8 mouse cellular contexts compared by ENCODE assay signal in genomic region chr5:118214418-118215154, GRCm38 (mm10). TPM values are rescaled to one million over a fixed set of nuclear protein-coding genes. Genes with fewer than 3 reads are reported as not detected.
A peak's percentile ranks its signal among the peaks of the same experiment; 100 is the strongest.
DNase-seq lines count a peak whose midpoint lies in the region; ATAC-seq and TF ChIP-seq lines count a peak whose summit lies in the region.

No protein-coding gene starts in this region.

- no peaks in the 10 kb centered on the region for H3K27me3 ChIP-seq in CH12.LX (replicated peaks)
- no peaks in the 10 kb centered on the region for H3K27me3 ChIP-seq in forebrain, embryonic 11.5 days (ENCODE audit: control insufficient read depth, insufficient read depth, low read length)
- H3K27me3 ChIP-seq in heart, embryonic 15.5 days = no peaks in the 10 kb centered on the region
- peaks cover 32% of the 10 kb centered on the region for H3K27me3 ChIP-seq in liver, embryonic 12.5 days (replicated peaks)
- no peaks in the 10 kb centered on the region for H3K27me3 ChIP-seq in neural tube, embryonic 15.5 days (replicated peaks)

- H3K79me2 ChIP-seq in CH12.LX (replicated peaks; ENCODE audit: control insufficient read depth, extremely low read depth, insufficient read depth, poor library complexity, severe bottlenecking) = no peaks in the 10 kb centered on the region

- peaks cover 0 to 26% of the 10 kb centered on the region in 2 experiments for H3K36me3 ChIP-seq in CH12.LX (replicated peaks in 1 of 2; ENCODE audit: control insufficient read depth in 1 of 2, insufficient read depth in 1 of 2, low read length in 1 of 2)
- no peaks in the 10 kb centered on the region; the same call in 1 of the 2 replicates for H3K36me3 ChIP-seq in forebrain, embryonic 11.5 days (ENCODE audit: control insufficient read depth, insufficient read depth, low read length)
- H3K36me3 ChIP-seq in heart, embryonic 15.5 days = no peaks in the 10 kb centered on the region
- no peaks in the 10 kb centered on the region for H3K36me3 ChIP-seq in liver, embryonic 12.5 days
- peaks cover 22% of the 10 kb centered on the region; the same call in 1 of the 2 replicates for H3K36me3 ChIP-seq in neural tube, embryonic 15.5 days

- ATAC-seq in forebrain, embryonic 11.5 days (replicated peaks; ENCODE audit: low FRiP score) = peak; percentile 87
- ATAC-seq in heart, embryonic 15.5 days (replicated peaks; ENCODE audit: insufficient number of reproducible peaks, insufficient read depth, low FRiP score, low read depth) = peak; percentile 71
- ATAC-seq in liver, embryonic 12.5 days = no peak
- ATAC-seq in neural tube, embryonic 15.5 days (ENCODE audit: low FRiP score) = peak; percentile 76

- peak overlapping the region in 2 of 3 experiments; percentile 7 to 20 for H3K4me3 ChIP-seq in CH12.LX (replicated peaks in 1 of 3; ENCODE audit: low read depth in 2 of 3, low read length in 2 of 3, poor library complexity in 1 of 3)
- peak overlapping the region; percentile 30 for H3K4me3 ChIP-seq in forebrain, embryonic 11.5 days (ENCODE audit: low read depth, low read length)
- H3K4me3 ChIP-seq in heart, embryonic 15.5 days = peak overlapping the region; percentile 43
- peak overlapping the region; percentile 19; the same call in 1 of the 2 replicates for H3K4me3 ChIP-seq in liver, embryonic 12.5 days
- peak overlapping the region; percentile 32 for H3K4me3 ChIP-seq in neural tube, embryonic 15.5 days (replicated peaks)

- TF ChIP-seq CTCF in CH12.LX (conservative IDR thresholded peaks at IDR 0.05 in 1 of 2, IDR thresholded peaks at IDR 0.05 in 1 of 2; ENCODE audit: low read depth in 2 of 2, low read length in 2 of 2) = no peak

- 5% methylated on average over 24 of the region's 24 CpGs for WGBS in forebrain, embryonic 11.5 days
- WGBS in heart, embryonic 15.5 days = 6% methylated on average over 24 of the region's 24 CpGs
- 13% methylated on average over 24 of the region's 24 CpGs for WGBS in liver, embryonic 12.5 days (ENCODE audit: insufficient replicate concordance)
- WGBS in neural tube, embryonic 15.5 days = 5% methylated on average over 24 of the region's 24 CpGs

- peak overlapping the region; percentile 54 for H3K4me2 ChIP-seq in CH12.LX (ENCODE audit: insufficient read depth, low read depth, poor library complexity, severe bottlenecking)
- H3K4me2 ChIP-seq in forebrain, embryonic 11.5 days (ENCODE audit: low read depth, low read length, severe bottlenecking) = peak overlapping the region; percentile 69
- peak overlapping the region; percentile 66 for H3K4me2 ChIP-seq in heart, embryonic 15.5 days
- peak overlapping the region; percentile 51 for H3K4me2 ChIP-seq in liver, embryonic 12.5 days
- H3K4me2 ChIP-seq in neural tube, embryonic 15.5 days = peak overlapping the region; percentile 70

- no peak overlapping the region; the same call in 1 of the 2 replicates for H3K9ac ChIP-seq in CH12.LX (ENCODE audit: insufficient read depth, low read depth)
- peak overlapping the region; percentile 55 for H3K9ac ChIP-seq in forebrain, embryonic 11.5 days (ENCODE audit: low read length)
- 0 out of 2 replicates have a peak overlapping the region, but pooled peaks have one; percentile 10 for H3K9ac ChIP-seq in heart, embryonic 15.5 days
- H3K9ac ChIP-seq in liver, embryonic 12.5 days = no peak overlapping the region
- peak overlapping the region; percentile 44 for H3K9ac ChIP-seq in neural tube, embryonic 15.5 days (replicated peaks)

- TF ChIP-seq EP300 in CH12.LX (IDR thresholded peaks at IDR 0.05; ENCODE audit: low read length) = no peak

- DNase-seq in CH12.LX (ENCODE audit: extremely low read depth) = peak; percentile 4
- DNase-seq in c-Kit-positive CD71-negative TER-119-negative erythroid progenitor cells, embryonic 14.5 days (ENCODE audit: low read depth) = peak; percentile 17
- DNase-seq in forebrain, embryonic 11.5 days (ENCODE audit: low spot score) = peak; percentile 90
- DNase-seq in kidney, postnatal 10 days = peak; percentile 74
- DNase-seq in urinary bladder, postnatal 4 days (ENCODE audit: low spot score in 2 of 2) = peak; percentile 48 to 76

- dilution Hi-C loops in CH12.LX (cut with MboI; ENCODE audit: extremely low pct_ligation_motif_present, extremely low pct_unique_long_range_greater_than_20kb, low sequenced_read_pairs) = no loop called here

- TF ChIP-seq POLR2A in CH12.LX (IDR thresholded peaks at IDR 0.05; ENCODE audit: low read depth, low read length) = no peak

- H3K27ac ChIP-seq in CH12.LX (ENCODE audit: insufficient read depth, low read depth) = no peak overlapping the region
- no peak overlapping the region for H3K27ac ChIP-seq in forebrain, embryonic 11.5 days (ENCODE audit: low read depth, low read length)
- no peak overlapping the region for H3K27ac ChIP-seq in heart, embryonic 15.5 days
- no peak overlapping the region for H3K27ac ChIP-seq in liver, embryonic 12.5 days
- peak overlapping the region; percentile 70 for H3K27ac ChIP-seq in neural tube, embryonic 15.5 days (replicated peaks)

- no peak for TF ChIP-seq RAD21 in CH12.LX (IDR thresholded peaks at IDR 0.05; ENCODE audit: low read depth, low read length)

- no peaks in the 10 kb centered on the region for H3K9me3 ChIP-seq in CH12.LX (replicated peaks; ENCODE audit: low read length)
- H3K9me3 ChIP-seq in forebrain, embryonic 11.5 days (ENCODE audit: control insufficient read depth, low read length) = no peaks in the 10 kb centered on the region
- no peaks in the 10 kb centered on the region for H3K9me3 ChIP-seq in heart, embryonic 15.5 days (replicated peaks)
- H3K9me3 ChIP-seq in liver, embryonic 12.5 days (replicated peaks) = no peaks in the 10 kb centered on the region
- H3K9me3 ChIP-seq in neural tube, embryonic 15.5 days (replicated peaks) = no peaks in the 10 kb centered on the region

- in situ Hi-C loops in CH12.LX (cut with MboI; ENCODE audit: low pct_ligation_motif_present, low pct_unique_long_range_greater_than_20kb, low sequenced_read_pairs) = no loop called here

- H3K4me1 ChIP-seq in CH12.LX (ENCODE audit: control insufficient read depth in 1 of 2, insufficient read depth in 2 of 2) = peaks cover 0 to 5% of the 10 kb centered on the region in 2 experiments; a peak in 1 of 4 replicates
- H3K4me1 ChIP-seq in forebrain, embryonic 11.5 days (replicated peaks; ENCODE audit: control insufficient read depth, insufficient read depth, low read length) = peaks cover 7% of the 10 kb centered on the region; the same call in 1 of the 2 replicates
- peaks cover 15% of the 10 kb centered on the region for H3K4me1 ChIP-seq in heart, embryonic 15.5 days (replicated peaks)
- H3K4me1 ChIP-seq in liver, embryonic 12.5 days = peaks cover 7% of the 10 kb centered on the region; the same call in 1 of the 2 replicates
- peaks cover 27% of the 10 kb centered on the region for H3K4me1 ChIP-seq in neural tube, embryonic 15.5 days

TF ChIP-seq in CH12.LX, 34 proteins besides CTCF, POLR2A, EP300 and RAD21 (continues in another document):
- TF ChIP-seq JUN (IDR thresholded peaks at IDR 0.05; ENCODE audit: insufficient read depth, low read depth, low read length) (peak; percentile 39; the same call in 1 of the 2 replicates), IRF4 (IDR thresholded peaks at IDR 0.05; ENCODE audit: low read depth, low read length) (0 out of 2 replicates have a peak, but pooled peaks have one; percentile 30), HCFC1 (IDR thresholded peaks at IDR 0.05; ENCODE audit: low read depth, low read length) (peak; percentile 55), USF2 (conservative IDR thresholded peaks at IDR 0.05; ENCODE audit: low read depth, low read length) (no peak), USF1 (IDR thresholded peaks at IDR 0.05; ENCODE audit: low read depth, low read length) (no peak), KAT2A (IDR thresholded peaks at IDR 0.05; ENCODE audit: insufficient replicate concordance, low read length) (no peak), MYC (IDR thresholded peaks at IDR 0.05; ENCODE audit: low read depth, low read length) (no peak)

RNA-seq across cellular contexts. Expression of gene Rnft2, which starts 30.3 kb away (rescaled TPM):
- total RNA-seq in CH12.LX (2012; rRNA removed) = 2.6 and 3.4 TPM in 2 replicates
- total RNA-seq in CH12.LX (2014; rRNA removed) = 0.74 and 1.6 TPM in 2 replicates
- 4.2 and 5.1 TPM in 2 replicates for polyA plus RNA-seq in CH12.LX (2012; ENCODE audit: insufficient read length, low read depth)
- 6.2 and 7.8 TPM in 2 replicates for polyA plus RNA-seq in forebrain, embryonic 11.5 days (2014; fragmentation: Nextera tagmentation; extraction: Ambion mirVana)
- 0.97 and 1.6 TPM in 2 replicates for polyA plus RNA-seq in heart, embryonic 15.5 days (2015; fragmentation: Nextera tagmentation; extraction: Ambion mirVana)
- 0.52 and 0.54 TPM in 2 replicates for polyA plus RNA-seq in liver, embryonic 12.5 days (2016; fragmentation: Nextera tagmentation; extraction: Ambion mirVana)
- polyA plus RNA-seq in neural tube, embryonic 15.5 days (2015; fragmentation: Nextera tagmentation; extraction: Ambion mirVana) = 7.2 and 12.7 TPM in 2 replicates

RNA-seq across cellular contexts. Expression of gene 2410131K14Rik, which starts 30.4 kb away (rescaled TPM):
- total RNA-seq in CH12.LX (2012; rRNA removed) (9.7 and 9.8 TPM in 2 replicates), CH12.LX (2014; rRNA removed) (6.9 and 7.8 TPM in 2 replicates)
- polyA plus RNA-seq in CH12.LX (2012; ENCODE audit: insufficient read length, low read depth) = 8.9 and 9.2 TPM in 2 replicates
- 11.8 and 13.0 TPM in 2 replicates for polyA plus RNA-seq in forebrain, embryonic 11.5 days (2014; fragmentation: Nextera tagmentation; extraction: Ambion mirVana)
- polyA plus RNA-seq in heart, embryonic 15.5 days (2015; fragmentation: Nextera tagmentation; extraction: Ambion mirVana) = 5.0 and 5.8 TPM in 2 replicates
- polyA plus RNA-seq in liver, embryonic 12.5 days (2016; fragmentation: Nextera tagmentation; extraction: Ambion mirVana) = 2.3 and 2.6 TPM in 2 replicates
- 14.7 and 16.8 TPM in 2 replicates for polyA plus RNA-seq in neural tube, embryonic 15.5 days (2015; fragmentation: Nextera tagmentation; extraction: Ambion mirVana)

RNA-seq across cellular contexts. Expression of gene Hrk, which starts 50.1 kb away (rescaled TPM):
- total RNA-seq in CH12.LX (2012; rRNA removed) (not detected in 2 replicates), CH12.LX (2014; rRNA removed) (not detected in 2 replicates)
- polyA plus RNA-seq in CH12.LX (2012; ENCODE audit: insufficient read length, low read depth) = not detected in 2 replicates
- polyA plus RNA-seq in forebrain, embryonic 11.5 days (2014; fragmentation: Nextera tagmentation; extraction: Ambion mirVana) = 0.09 and 0.20 TPM in 2 replicates
- polyA plus RNA-seq in heart, embryonic 15.5 days (2015; fragmentation: Nextera tagmentation; extraction: Ambion mirVana) = 0.03 and 0.13 TPM in 2 replicates
- 0.04 TPM in 1 of 2 replicates, not detected in the other for polyA plus RNA-seq in liver, embryonic 12.5 days (2016; fragmentation: Nextera tagmentation; extraction: Ambion mirVana)
- 3.0 and 4.0 TPM in 2 replicates for polyA plus RNA-seq in neural tube, embryonic 15.5 days (2015; fragmentation: Nextera tagmentation; extraction: Ambion mirVana)

RNA-seq across cellular contexts. Expression of gene Fbxw8, which starts 59.3 kb away (rescaled TPM):
- 50.9 and 55.1 TPM in 2 replicates for total RNA-seq in CH12.LX (2012; rRNA removed)
- 38.9 and 41.7 TPM in 2 replicates for total RNA-seq in CH12.LX (2014; rRNA removed)
- 41.4 and 47.3 TPM in 2 replicates for polyA plus RNA-seq in CH12.LX (2012; ENCODE audit: insufficient read length, low read depth)
- polyA plus RNA-seq in forebrain, embryonic 11.5 days (2014; fragmentation: Nextera tagmentation; extraction: Ambion mirVana) = 27.6 and 28.5 TPM in 2 replicates
- 18.1 and 23.5 TPM in 2 replicates for polyA plus RNA-seq in heart, embryonic 15.5 days (2015; fragmentation: Nextera tagmentation; extraction: Ambion mirVana)
- 23.1 and 24.4 TPM in 2 replicates for polyA plus RNA-seq in liver, embryonic 12.5 days (2016; fragmentation: Nextera tagmentation; extraction: Ambion mirVana)
- polyA plus RNA-seq in neural tube, embryonic 15.5 days (2015; fragmentation: Nextera tagmentation; extraction: Ambion mirVana) = 18.0 and 19.4 TPM in 2 replicates

Comparison
In these comparisons a context has a peak if more than half of its experiments do, and no peak if none do; other contexts are left out.
1. DNase-seq: peak in every context shown above with its lines; median percentile 90 in forebrain, embryonic 11.5 days; 74 in kidney, postnatal 10 days; 62 in urinary bladder, postnatal 4 days; 17 in c-Kit-positive CD71-negative TER-119-negative erythroid progenitor cells, embryonic 14.5 days; 4 in CH12.LX.
2. H3K9ac ChIP-seq: peak in forebrain, embryonic 11.5 days (single experiment), heart, embryonic 15.5 days (single experiment) and neural tube, embryonic 15.5 days (single experiment); none in CH12.LX (single experiment) and liver, embryonic 12.5 days (single experiment).
3. Peak in every context shown above with its lines, with median percentiles within 50 percentile points of each other: H3K4me2 ChIP-seq and H3K4me3 ChIP-seq.